Mouse (Mus musculus): Measurements from ENCODE around the gene Hikeshi. TPM values are rescaled to one million over a fixed set of nuclear protein-coding genes. Genes with fewer than 3 reads are reported as not detected.

Gene Hikeshi
- polyA plus RNA-seq, 1 experiment from 2014 or later, result 174 TPM

- ATAC-seq (no peak), DNase-seq (ENCODE audit: low spot score) (peak; percentile 25)
- H3K36me3 ChIP-seq (ENCODE audit: control insufficient read depth, insufficient read depth, low read length), result peaks cover 12% of the 10 kb centered on the region; the same call in 1 of the 2 replicates
Measured at GRCm38 (mm10) chr7:89923441-89924180, 17.4 kb downstream of the Hikeshi start.

GRCm38 (mm10) chr7:89917776-89918175 is 23.2 kb downstream of the Hikeshi start:
- Histone ChIP-seq H3K4me1 (ENCODE audit: control insufficient read depth, insufficient read depth, low read length) (no peaks in the 10 kb centered on the region), H3K27ac (ENCODE audit: low read depth, low read length) (no peak overlapping the region)

More at GRCm38 (mm10) chr7:89923441-89924180, 17.4 kb downstream of the Hikeshi start:
- no peaks in the 10 kb centered on the region for H3K27me3 ChIP-seq (replicated peaks; ENCODE audit: control insufficient read depth, insufficient read depth, low read length)
- no peaks in the 10 kb centered on the region for H3K9me3 ChIP-seq (replicated peaks; ENCODE audit: control insufficient read depth, low read length)
- no peak overlapping the region for H3K27ac ChIP-seq (ENCODE audit: low read depth, low read length)
- H3K4me2 ChIP-seq (ENCODE audit: low read length), result no peak overlapping the region
- no peak overlapping the region for H3K4me3 ChIP-seq (ENCODE audit: low read depth, low read length)
- WGBS, result 93% methylated on average over 15 of the region's 15 CpGs
- H3K4me1 ChIP-seq (ENCODE audit: control insufficient read depth, insufficient read depth, low read length), result no peaks in the 10 kb centered on the region
- no peak overlapping the region for H3K9ac ChIP-seq (ENCODE audit: low read length)

GRCm38 (mm10) chr7:89916711-89917110 is 24.3 kb downstream of the Hikeshi start:
- ATAC-seq, result no peak
- 96% methylated on average over 5 of the region's 5 CpGs for WGBS

More at GRCm38 (mm10) chr7:89917776-89918175, 23.2 kb downstream of the Hikeshi start:
- ATAC-seq, result no peak
- WGBS, result 91% methylated on average over 4 of the region's 4 CpGs
- Histone ChIP-seq H3K4me3 (ENCODE audit: low read depth, low read length) (no peak overlapping the region), H3K9ac (ENCODE audit: low read length) (no peak overlapping the region), H3K36me3 (ENCODE audit: control insufficient read depth, insufficient read depth, low read length) (peaks cover 10% of the 10 kb centered on the region; the same call in 1 of the 2 replicates), H3K27me3 (replicated peaks; ENCODE audit: control insufficient read depth, insufficient read depth, low read length) (no peaks in the 10 kb centered on the region), H3K9me3 (replicated peaks; ENCODE audit: control insufficient read depth, low read length) (no peaks in the 10 kb centered on the region), H3K4me2 (ENCODE audit: low read length) (no peak overlapping the region)
- no peak for DNase-seq (ENCODE audit: low spot score)

GRCm38 (mm10) chr7:89913432-89914158 is 27.4 kb downstream of the Hikeshi start:
- H3K4me1 ChIP-seq (ENCODE audit: control insufficient read depth, insufficient read depth, low read length), result no peaks in the 10 kb centered on the region
- no peaks in the 10 kb centered on the region for H3K9me3 ChIP-seq (replicated peaks; ENCODE audit: control insufficient read depth, low read length)
- peaks cover 6% of the 10 kb centered on the region; the same call in 1 of the 2 replicates for H3K36me3 ChIP-seq (ENCODE audit: control insufficient read depth, insufficient read depth, low read length)
- DNase-seq (ENCODE audit: low spot score), result peak; percentile 10
- no peak overlapping the region for H3K4me3 ChIP-seq (ENCODE audit: low read depth, low read length)
- no peaks in the 10 kb centered on the region for H3K27me3 ChIP-seq (replicated peaks; ENCODE audit: control insufficient read depth, insufficient read depth, low read length)
- no peak overlapping the region for H3K4me2 ChIP-seq (ENCODE audit: low read length)
- H3K9ac ChIP-seq (ENCODE audit: low read length), result no peak overlapping the region
- 88% methylated on average over 3 of the region's 3 CpGs for WGBS
- ATAC-seq, result no peak
- no peak overlapping the region for H3K27ac ChIP-seq (ENCODE audit: low read depth, low read length)

More at GRCm38 (mm10) chr7:89916711-89917110, 24.3 kb downstream of the Hikeshi start:
- Histone ChIP-seq H3K4me1 (ENCODE audit: control insufficient read depth, insufficient read depth, low read length) (no peaks in the 10 kb centered on the region), H3K27me3 (replicated peaks; ENCODE audit: control insufficient read depth, insufficient read depth, low read length) (no peaks in the 10 kb centered on the region), H3K9me3 (replicated peaks; ENCODE audit: control insufficient read depth, low read length) (no peaks in the 10 kb centered on the region), H3K4me3 (ENCODE audit: low read depth, low read length) (no peak overlapping the region), H3K4me2 (ENCODE audit: low read length) (no peak overlapping the region), H3K9ac (ENCODE audit: low read length) (no peak overlapping the region), H3K36me3 (ENCODE audit: control insufficient read depth, insufficient read depth, low read length) (peaks cover 10% of the 10 kb centered on the region; the same call in 1 of the 2 replicates), H3K27ac (ENCODE audit: low read depth, low read length) (no peak overlapping the region)
- no peak for DNase-seq (ENCODE audit: low spot score)

GRCm38 (mm10) chr7:89912356-89912755 is 28.6 kb downstream of the Hikeshi start:
- Histone ChIP-seq H3K4me3 (ENCODE audit: low read depth, low read length) (no peak overlapping the region), H3K4me2 (ENCODE audit: low read length) (no peak overlapping the region), H3K27me3 (replicated peaks; ENCODE audit: control insufficient read depth, insufficient read depth, low read length) (no peaks in the 10 kb centered on the region), H3K9me3 (replicated peaks; ENCODE audit: control insufficient read depth, low read length) (no peaks in the 10 kb centered on the region), H3K9ac (ENCODE audit: low read length) (no peak overlapping the region), H3K36me3 (ENCODE audit: control insufficient read depth, insufficient read depth, low read length) (peaks cover under 1% of the 10 kb centered on the region; the same call in 1 of the 2 replicates), H3K4me1 (ENCODE audit: control insufficient read depth, insufficient read depth, low read length) (no peaks in the 10 kb centered on the region), H3K27ac (ENCODE audit: low read depth, low read length) (no peak overlapping the region)
- ATAC-seq (no peak), DNase-seq (ENCODE audit: low spot score) (no peak)
- WGBS, result 84% methylated on average over 3 of the region's 3 CpGs

GRCm38 (mm10) chr7:89909711-89910110 is 31.3 kb downstream of the Hikeshi start:
- DNase-seq (ENCODE audit: low spot score), result no peak
- 87% methylated on average over 4 of the region's 4 CpGs for WGBS
- no peak for ATAC-seq
- no peaks in the 10 kb centered on the region; the same call in 1 of the 2 replicates for H3K36me3 ChIP-seq (ENCODE audit: control insufficient read depth, insufficient read depth, low read length)
- no peaks in the 10 kb centered on the region for H3K27me3 ChIP-seq (replicated peaks; ENCODE audit: control insufficient read depth, insufficient read depth, low read length)
- H3K4me1 ChIP-seq (ENCODE audit: control insufficient read depth, insufficient read depth, low read length), result no peaks in the 10 kb centered on the region
- H3K9ac ChIP-seq (ENCODE audit: low read length), result no peak overlapping the region
- no peak overlapping the region for H3K4me2 ChIP-seq (ENCODE audit: low read length)
- no peak overlapping the region for H3K4me3 ChIP-seq (ENCODE audit: low read depth, low read length)
- H3K27ac ChIP-seq (ENCODE audit: low read depth, low read length), result no peak overlapping the region
- no peaks in the 10 kb centered on the region for H3K9me3 ChIP-seq (replicated peaks; ENCODE audit: control insufficient read depth, low read length)

- Histone ChIP-seq H3K27me3 (replicated peaks; ENCODE audit: control insufficient read depth, insufficient read depth, low read length) (no peaks in the 10 kb centered on the region), H3K4me2 (ENCODE audit: low read length) (no peak overlapping the region), H3K36me3 (ENCODE audit: control insufficient read depth, insufficient read depth, low read length) (no peaks in the 10 kb centered on the region), H3K9ac (ENCODE audit: low read length) (no peak overlapping the region), H3K4me1 (ENCODE audit: control insufficient read depth, insufficient read depth, low read length) (no peaks in the 10 kb centered on the region), H3K4me3 (ENCODE audit: low read depth, low read length) (no peak overlapping the region), H3K9me3 (replicated peaks; ENCODE audit: control insufficient read depth, low read length) (no peaks in the 10 kb centered on the region), H3K27ac (ENCODE audit: low read depth, low read length) (no peak overlapping the region)
- no peak for DNase-seq (ENCODE audit: low spot score)
- ATAC-seq, result no peak
- WGBS, result 78% methylated on average over 20 of the region's 20 CpGs
Measured at GRCm38 (mm10) chr7:89908899-89909621, 31.9 kb downstream of the Hikeshi start.

- DNase-seq (ENCODE audit: low spot score) (no peak), ATAC-seq (no peak)
- no peaks in the 10 kb centered on the region for H3K27me3 ChIP-seq (replicated peaks; ENCODE audit: control insufficient read depth, insufficient read depth, low read length)
- H3K9me3 ChIP-seq (replicated peaks; ENCODE audit: control insufficient read depth, low read length), result no peaks in the 10 kb centered on the region
- H3K4me2 ChIP-seq (ENCODE audit: low read length), result no peak overlapping the region
- H3K4me3 ChIP-seq (ENCODE audit: low read depth, low read length), result no peak overlapping the region
- no peak overlapping the region for H3K27ac ChIP-seq (ENCODE audit: low read depth, low read length)
- H3K36me3 ChIP-seq (ENCODE audit: control insufficient read depth, insufficient read depth, low read length), result no peaks in the 10 kb centered on the region
- no peaks in the 10 kb centered on the region for H3K4me1 ChIP-seq (ENCODE audit: control insufficient read depth, insufficient read depth, low read length)
- no peak overlapping the region for H3K9ac ChIP-seq (ENCODE audit: low read length)
- WGBS, result 77% methylated on average over 7 of the region's 7 CpGs
Measured at GRCm38 (mm10) chr7:89908421-89908820, 32.6 kb downstream of the Hikeshi start.
